Mouse (Mus musculus): ENCODE data around the gene Gpr152.
A peak's percentile ranks its signal among the peaks of the same experiment; 100 is the strongest.

GRCm38 (mm10) chr19:4191528-4192250, 52.1 kb downstream of the Gpr152 start, which contains the start of gene Ppp1ca:
- TF ChIP-seq CTCF (IDR thresholded peaks at IDR 0.05; ENCODE audit: low read depth, low read length) (peak; percentile 47), POLR2A (IDR thresholded peaks at IDR 0.05; ENCODE audit: insufficient read depth, low read length) (peak; percentile 62)

Data from ES-Bruce4 (cell line).